Mouse (Mus musculus) lung, postnatal 0 days (tissue): ENCODE measurements at regions not wholly inside any gene's neighbourhood (a gene's known extent, or its start where the extent isn't known, plus 50 kb on each side); places are given as distances from the start of the nearest gene placed in this dataset.

Experiments used
- CTCF ChIP-seq: IDR thresholded peaks from 2 replicates; pipeline ENCODE4 v1.5.1; 2016; ENCODE audit warnings: antibody characterized with exemption, mild to moderate bottlenecking
- EP300 ChIP-seq: IDR thresholded peaks from 2 replicates; pipeline ENCODE4 v1.6.1; 2016; ENCODE audit warnings: antibody characterized with exemption, mild to moderate bottlenecking, control low read depth

GRCm38 (mm10) chr4:9737691-9738090, 1136.6 kb upstream of the 2610301B20Rik start:
- TF ChIP-seq CTCF (no peak), EP300 (no peak)
